Mouse (Mus musculus): ENCODE measurements around the gene Fli1. TPM values are rescaled to one million over a fixed set of nuclear protein-coding genes. Genes with fewer than 3 reads are reported as not detected.

Fli1 gene
- polyA plus RNA-seq, 1 experiment, result 24.4 TPM

DNA sequence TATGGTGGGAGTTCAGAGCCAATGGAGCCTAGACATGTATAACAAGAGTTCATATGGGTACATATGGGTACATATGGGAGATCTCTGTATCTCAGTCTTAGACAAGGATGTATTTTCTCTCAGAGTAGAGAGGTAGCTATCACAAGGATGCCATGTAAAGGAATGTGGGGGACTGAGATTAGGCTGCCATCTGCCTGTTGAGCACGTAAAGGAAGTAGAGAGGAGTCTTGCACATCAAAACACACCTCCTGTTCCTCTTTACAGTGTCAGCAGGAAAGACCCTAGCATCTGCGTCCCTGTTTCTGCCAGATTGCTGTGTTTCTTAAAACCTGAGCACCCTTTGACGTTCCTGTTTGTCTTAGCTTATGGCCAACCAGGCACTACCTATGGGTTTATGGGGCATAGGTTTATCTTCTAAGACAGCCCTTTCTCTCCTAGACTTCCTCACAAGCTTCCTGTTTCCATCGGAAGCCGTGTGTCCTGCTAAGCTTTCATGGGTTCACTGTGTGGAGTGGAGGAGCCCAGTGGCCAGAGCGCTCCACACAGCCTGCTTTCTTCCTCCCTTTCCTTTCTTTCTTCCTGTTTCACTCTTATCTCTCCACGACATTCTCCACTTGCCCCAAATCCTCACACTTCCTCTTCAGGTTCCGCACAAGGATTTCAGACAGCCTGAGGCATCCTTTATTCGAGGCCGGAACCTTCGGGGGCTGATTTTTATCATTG lies 39.4 kb upstream of the Fli1 start:
- TF ChIP-seq POLR2A (IDR thresholded peaks at IDR 0.05; ENCODE audit: low read depth, low read length) (no peak), CTCF (IDR thresholded peaks at IDR 0.05; ENCODE audit: extremely low read depth, insufficient read depth, insufficient read length, insufficient replicate concordance) (peak; percentile 44; the same call in 1 of the 2 replicates)
- Histone ChIP-seq H3K36me3 (ENCODE audit: control insufficient read depth, insufficient read depth, low read length) (no peaks in the 10 kb centered on the region), H3K27me3 (ENCODE audit: control insufficient read depth, insufficient read depth, low read length) (no peaks in the 10 kb centered on the region), H3K4me3 (ENCODE audit: extremely low read depth, insufficient read depth, insufficient read length) (no peak overlapping the region), H3K4me1 (ENCODE audit: control insufficient read depth, insufficient read depth, insufficient read length) (no peaks in the 10 kb centered on the region), H3K27ac (ENCODE audit: insufficient read depth, low read length) (no peak overlapping the region)
- 13% methylated on average over 11 of the region's 11 CpGs for WGBS
- DNase-seq (ENCODE audit: low read depth in 1 of 2, low spot score in 2 of 2), result peak in 1 of 2 experiments; percentile 22

DNA sequence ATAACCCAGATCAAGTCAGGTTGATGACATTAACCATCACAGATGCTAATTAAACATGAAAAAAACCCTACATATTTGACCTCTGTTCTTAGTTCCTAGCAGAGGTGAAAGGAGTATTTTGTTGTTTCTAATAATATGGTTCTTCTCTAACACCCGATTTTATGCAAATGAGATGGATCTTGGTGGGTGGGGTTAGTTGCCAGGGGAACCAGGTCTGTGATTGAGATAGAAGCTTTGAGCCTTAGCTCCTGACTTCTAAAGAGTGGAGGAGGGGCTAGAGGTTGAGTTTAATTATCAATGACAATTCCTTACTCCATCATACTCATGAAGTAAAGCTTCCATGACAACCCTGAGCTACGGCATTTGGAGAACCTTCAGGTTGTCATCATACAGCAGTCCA lies 35.8 kb upstream of the Fli1 start:
- 75% methylated on average over 2 of the region's 2 CpGs for WGBS
- no peaks in the 10 kb centered on the region for H3K4me1 ChIP-seq (ENCODE audit: control insufficient read depth, insufficient read depth, insufficient read length)
- DNase-seq (ENCODE audit: low read depth in 1 of 2, low spot score in 2 of 2), result no peak
- H3K27me3 ChIP-seq (ENCODE audit: control insufficient read depth, insufficient read depth, low read length), result no peaks in the 10 kb centered on the region
- H3K4me3 ChIP-seq (ENCODE audit: extremely low read depth, insufficient read depth, insufficient read length), result no peak overlapping the region
- H3K27ac ChIP-seq (ENCODE audit: insufficient read depth, low read length), result no peak overlapping the region
- no peaks in the 10 kb centered on the region for H3K36me3 ChIP-seq (ENCODE audit: control insufficient read depth, insufficient read depth, low read length)
- no peak for TF ChIP-seq POLR2A (IDR thresholded peaks at IDR 0.05; ENCODE audit: low read depth, low read length)
- TF ChIP-seq CTCF (IDR thresholded peaks at IDR 0.05; ENCODE audit: extremely low read depth, insufficient read depth, insufficient read length, insufficient replicate concordance), result no peak

DNA sequence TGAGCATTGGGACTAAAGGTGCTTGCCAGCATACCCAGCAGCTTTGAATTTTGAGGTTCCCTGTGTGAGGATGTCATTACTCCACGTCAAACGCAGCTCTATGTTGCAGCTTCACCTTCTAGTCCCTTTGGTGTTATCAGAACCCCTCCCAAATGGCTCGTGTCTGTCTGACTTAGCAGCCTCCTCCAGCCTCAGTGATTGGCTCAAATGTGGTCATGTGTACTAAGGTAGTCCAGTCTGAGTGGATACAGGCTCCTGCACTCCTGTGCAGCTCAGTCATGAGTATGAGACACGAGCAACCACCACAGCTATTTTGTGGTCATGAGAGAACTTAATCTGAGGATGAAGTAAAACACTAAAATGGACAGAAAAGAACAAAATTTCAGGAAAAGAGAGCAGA lies 31.0 kb upstream of the Fli1 start:
- WGBS, result 79% methylated on average over 4 of the region's 4 CpGs
- no peak for DNase-seq (ENCODE audit: low read depth in 1 of 2, low spot score in 2 of 2)
- TF ChIP-seq POLR2A (IDR thresholded peaks at IDR 0.05; ENCODE audit: low read depth, low read length), result no peak
- TF ChIP-seq CTCF (IDR thresholded peaks at IDR 0.05; ENCODE audit: extremely low read depth, insufficient read depth, insufficient read length, insufficient replicate concordance), result no peak

DNA sequence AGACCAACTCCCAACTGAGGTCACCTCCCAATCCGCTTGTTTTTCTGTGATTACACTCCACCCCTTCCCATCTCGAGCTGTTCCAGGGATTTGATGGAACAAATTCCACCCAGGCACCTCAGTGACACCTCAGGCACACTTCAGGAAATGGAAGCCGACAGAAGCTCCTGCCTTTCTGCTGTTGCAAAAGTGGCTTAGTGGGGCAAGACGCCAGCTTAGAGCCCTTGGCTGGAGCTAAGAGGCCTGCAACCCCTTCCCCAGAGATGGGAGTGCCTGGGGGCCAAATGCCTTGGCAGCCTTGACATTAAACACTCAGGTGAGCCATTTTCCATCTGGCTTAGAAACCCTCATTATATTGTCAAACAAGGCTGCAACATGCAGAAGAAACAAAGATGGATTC lies 29.0 kb upstream of the Fli1 start:
- no peak overlapping the region for H3K27ac ChIP-seq (ENCODE audit: insufficient read depth, low read length)
- TF ChIP-seq POLR2A (IDR thresholded peaks at IDR 0.05; ENCODE audit: low read depth, low read length), result no peak
- no peak for TF ChIP-seq CTCF (IDR thresholded peaks at IDR 0.05; ENCODE audit: extremely low read depth, insufficient read depth, insufficient read length, insufficient replicate concordance)
- 83% methylated on average over 4 of the region's 4 CpGs for WGBS
- no peak overlapping the region for H3K4me3 ChIP-seq (ENCODE audit: extremely low read depth, insufficient read depth, insufficient read length)
- peaks cover 7% of the 10 kb centered on the region for H3K4me1 ChIP-seq (ENCODE audit: control insufficient read depth, insufficient read depth, insufficient read length)
- no peaks in the 10 kb centered on the region for H3K36me3 ChIP-seq (ENCODE audit: control insufficient read depth, insufficient read depth, low read length)
- H3K27me3 ChIP-seq (ENCODE audit: control insufficient read depth, insufficient read depth, low read length), result no peaks in the 10 kb centered on the region
- no peak for DNase-seq (ENCODE audit: low read depth in 1 of 2, low spot score in 2 of 2)

More for the DNA sequence above, 31.0 kb upstream of the Fli1 start:
- no peaks in the 10 kb centered on the region for H3K27me3 ChIP-seq (ENCODE audit: control insufficient read depth, insufficient read depth, low read length)
- no peak overlapping the region for H3K4me3 ChIP-seq (ENCODE audit: extremely low read depth, insufficient read depth, insufficient read length)
- H3K4me1 ChIP-seq (ENCODE audit: control insufficient read depth, insufficient read depth, insufficient read length), result peaks cover 7% of the 10 kb centered on the region
- no peaks in the 10 kb centered on the region for H3K36me3 ChIP-seq (ENCODE audit: control insufficient read depth, insufficient read depth, low read length)
- H3K27ac ChIP-seq (ENCODE audit: insufficient read depth, low read length), result no peak overlapping the region

DNA sequence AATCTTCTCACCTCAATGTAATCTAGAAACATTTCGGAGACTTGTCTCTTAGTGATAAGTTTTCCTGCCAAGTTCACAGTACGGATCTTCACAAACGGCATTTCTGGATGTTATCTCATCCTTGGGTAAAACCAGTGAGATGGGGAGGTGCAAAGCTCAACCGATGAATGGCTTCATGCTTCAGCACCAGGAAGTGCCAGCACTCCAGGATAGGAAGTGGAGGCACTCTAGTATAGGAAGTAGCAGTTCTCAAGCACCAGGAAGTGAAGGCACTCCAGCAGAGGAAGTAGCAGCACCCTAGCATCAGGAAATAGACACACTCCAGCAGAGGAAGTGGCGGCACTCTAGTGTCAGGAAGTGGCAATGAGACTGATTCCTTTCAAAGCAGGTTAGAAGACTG lies 27.9 kb upstream of the Fli1 start:
- no peaks in the 10 kb centered on the region for H3K36me3 ChIP-seq (ENCODE audit: control insufficient read depth, insufficient read depth, low read length)
- no peaks in the 10 kb centered on the region for H3K27me3 ChIP-seq (ENCODE audit: control insufficient read depth, insufficient read depth, low read length)
- no peak overlapping the region for H3K4me3 ChIP-seq (ENCODE audit: extremely low read depth, insufficient read depth, insufficient read length)
- peak; percentile 39 to 40 for DNase-seq (ENCODE audit: low read depth in 1 of 2, low spot score in 2 of 2)
- H3K4me1 ChIP-seq (ENCODE audit: control insufficient read depth, insufficient read depth, insufficient read length), result peaks cover 7% of the 10 kb centered on the region
- TF ChIP-seq CTCF (IDR thresholded peaks at IDR 0.05; ENCODE audit: extremely low read depth, insufficient read depth, insufficient read length, insufficient replicate concordance) (no peak), POLR2A (IDR thresholded peaks at IDR 0.05; ENCODE audit: low read depth, low read length) (no peak)
- H3K27ac ChIP-seq (ENCODE audit: insufficient read depth, low read length), result no peak overlapping the region
- WGBS, result 56% methylated on average over 5 of the region's 5 CpGs

DNA sequence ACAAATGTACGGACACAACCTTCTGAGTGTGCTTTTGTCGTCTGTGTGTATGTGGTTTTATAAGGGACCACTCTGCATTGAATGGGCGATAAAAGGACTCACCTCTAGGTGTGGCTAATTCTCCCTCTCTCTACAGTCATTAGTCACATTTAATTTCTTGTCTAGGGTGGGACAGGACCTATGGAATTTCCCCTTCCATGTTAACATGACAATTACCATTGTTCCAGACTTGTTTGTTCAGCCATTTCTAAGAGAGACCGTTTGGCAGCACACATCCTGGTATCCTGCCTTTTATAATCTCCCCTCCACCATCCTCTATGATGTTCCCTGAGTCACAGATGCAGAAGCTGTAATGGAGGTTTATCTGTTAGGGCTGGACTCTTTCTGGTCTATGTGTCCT lies 26.6 kb upstream of the Fli1 start:
- no peaks in the 10 kb centered on the region for H3K36me3 ChIP-seq (ENCODE audit: control insufficient read depth, insufficient read depth, low read length)
- H3K4me3 ChIP-seq (ENCODE audit: extremely low read depth, insufficient read depth, insufficient read length), result no peak overlapping the region
- TF ChIP-seq CTCF (IDR thresholded peaks at IDR 0.05; ENCODE audit: extremely low read depth, insufficient read depth, insufficient read length, insufficient replicate concordance), result no peak
- TF ChIP-seq POLR2A (IDR thresholded peaks at IDR 0.05; ENCODE audit: low read depth, low read length), result no peak
- 89% methylated on average over 4 of the region's 4 CpGs for WGBS
- DNase-seq (ENCODE audit: low read depth in 1 of 2, low spot score in 2 of 2), result no peak
- H3K4me1 ChIP-seq (ENCODE audit: control insufficient read depth, insufficient read depth, insufficient read length), result peaks cover 7% of the 10 kb centered on the region
- no peaks in the 10 kb centered on the region for H3K27me3 ChIP-seq (ENCODE audit: control insufficient read depth, insufficient read depth, low read length)
- H3K27ac ChIP-seq (ENCODE audit: insufficient read depth, low read length), result no peak overlapping the region

DNA sequence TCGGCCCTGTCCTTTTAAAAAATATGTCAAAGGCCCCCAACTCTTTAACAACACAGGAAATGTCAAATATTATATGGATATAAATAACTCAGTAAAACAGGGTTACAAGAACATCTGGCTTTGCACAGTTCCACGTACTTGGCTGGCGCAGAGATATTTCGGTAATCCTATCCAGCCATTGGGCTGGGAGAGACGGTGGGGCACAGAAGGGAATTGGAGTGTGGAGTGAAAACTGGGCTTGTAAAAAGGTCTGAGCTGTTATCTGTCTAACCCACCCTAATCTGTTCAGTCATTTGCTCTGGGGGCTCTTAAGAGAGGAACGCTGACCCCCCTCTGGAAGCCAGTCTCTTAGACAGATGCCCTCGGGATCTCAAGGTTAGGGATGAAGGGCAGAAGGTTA lies 24.9 kb upstream of the Fli1 start:
- TF ChIP-seq POLR2A (IDR thresholded peaks at IDR 0.05; ENCODE audit: low read depth, low read length) (no peak), CTCF (IDR thresholded peaks at IDR 0.05; ENCODE audit: extremely low read depth, insufficient read depth, insufficient read length, insufficient replicate concordance) (no peak)
- Histone ChIP-seq H3K27ac (ENCODE audit: insufficient read depth, low read length) (no peak overlapping the region), H3K27me3 (ENCODE audit: control insufficient read depth, insufficient read depth, low read length) (no peaks in the 10 kb centered on the region), H3K4me1 (ENCODE audit: control insufficient read depth, insufficient read depth, insufficient read length) (peaks cover 7% of the 10 kb centered on the region), H3K36me3 (ENCODE audit: control insufficient read depth, insufficient read depth, low read length) (no peaks in the 10 kb centered on the region), H3K4me3 (ENCODE audit: extremely low read depth, insufficient read depth, insufficient read length) (no peak overlapping the region)
- 80% methylated on average over 7 of the region's 7 CpGs for WGBS
- no peak for DNase-seq (ENCODE audit: low read depth in 1 of 2, low spot score in 2 of 2)
